Mouse (Mus musculus) MEL (cell line): ENCODE measurements around the gene Hist2h3c1. TPM values are rescaled to one million over a fixed set of nuclear protein-coding genes. Genes with fewer than 3 reads are reported as not detected.

Source experiments
- DNase-seq: peaks from one replicate; pipeline ENCODE4 v3.0.0; 2011; ENCODE audit warnings: low read depth, low spot score
- H3K27ac ChIP-seq: 2 replicates; pipeline ENCODE4 v1.5.1; 2012; ENCODE audit warnings: low read depth, mild to moderate bottlenecking, control low read depth, low read length, moderate library complexity; ENCODE audit not compliant: control insufficient read depth
- H3K27me3 ChIP-seq, 2 experiments: fragments of 150-350 bp in 1 of 2; sonication (generic) in 1 of 2; 2 replicates each; pipeline ENCODE4 v1.6.1; 2012; ENCODE audit warnings: low read length in 2 of 2, mild to moderate bottlenecking in 2 of 2, improper control_type of control experiment in 1 of 2, moderate library complexity in 1 of 2; ENCODE audit not compliant: insufficient read depth in 2 of 2, control insufficient read depth in 1 of 2
- H3K36me3 ChIP-seq, 2 experiments: 2 replicates each; pipeline ENCODE4 v1.6.1; 2012 to 2014; ENCODE audit warnings: low read length in 2 of 2, improper control_type of control experiment in 1 of 2, inconsistent platforms in 1 of 2, mild to moderate bottlenecking in 1 of 2; ENCODE audit not compliant: insufficient read depth in 2 of 2, control insufficient read depth in 1 of 2
- H3K4me1 ChIP-seq, 2 experiments: fragments of 150-350 bp in 1 of 2; sonication (generic) in 1 of 2; 2 replicates each; pipeline ENCODE4 v1.6.1; 2012; ENCODE audit warnings: low read length in 2 of 2, improper control_type of control experiment in 1 of 2, mild to moderate bottlenecking in 1 of 2; ENCODE audit not compliant: insufficient read depth in 2 of 2, control insufficient read depth in 1 of 2
- H3K4me3 ChIP-seq, 2 experiments: fragments of 150-350 bp in 1 of 2; sonication (generic) in 1 of 2; 2 replicates each; pipeline ENCODE4 v1.5.1; 2012; ENCODE audit warnings: low read depth in 2 of 2, low read length in 2 of 2, mild to moderate bottlenecking in 2 of 2, moderate library complexity in 2 of 2, control low read depth in 1 of 2, improper control_type of control experiment in 1 of 2; ENCODE audit not compliant: control insufficient read depth in 1 of 2, insufficient read depth in 1 of 2
- H3K79me2 ChIP-seq: 2 replicates; pipeline ENCODE4 v1.6.1; 2012; ENCODE audit warnings: mild to moderate bottlenecking, low read length, moderate library complexity; ENCODE audit not compliant: control insufficient read depth, poor library complexity, insufficient read depth
- H3K9ac ChIP-seq: 2 replicates; pipeline ENCODE4 v1.6.1; 2012; ENCODE audit warnings: low read depth, mild to moderate bottlenecking, control low read depth, low read length, moderate library complexity; ENCODE audit not compliant: control insufficient read depth, poor library complexity, severe bottlenecking
- H3K9me3 ChIP-seq: fragments of 150-350 bp; sonication (generic); replicated peaks from 2 replicates; pipeline ENCODE4 v1.6.1; 2012; ENCODE audit warnings: mild to moderate bottlenecking, low read length, improper control_type of control experiment, moderate library complexity; ENCODE audit not compliant: insufficient read depth
- CTCF ChIP-seq, 3 experiments: IDR thresholded peaks in 2 of 3; conservative IDR thresholded peaks in 1 of 3; 2 replicates each; pipeline ENCODE4 v1.5.1; 2011 to 2012; ENCODE audit warnings: low read length in 3 of 3, low read depth in 2 of 3, mild to moderate bottlenecking in 2 of 3, improper control_type of control experiment in 1 of 3, inconsistent platforms in 1 of 3, mixed read lengths in 1 of 3, moderate library complexity in 1 of 3; ENCODE audit not compliant: control insufficient read depth in 1 of 3, insufficient read depth in 1 of 3, poor library complexity in 1 of 3, severe bottlenecking in 1 of 3
- E2F4 ChIP-seq: IDR thresholded peaks from 2 replicates; pipeline ENCODE4 v1.6.1; 2011; ENCODE audit warnings: low read depth, low read length, improper control_type of control experiment, borderline replicate concordance
- ELF1 ChIP-seq: IDR thresholded peaks from 2 replicates; pipeline ENCODE4 v1.6.1; 2014; ENCODE audit warnings: low read depth, mild to moderate bottlenecking, inconsistent platforms, low read length, improper control_type of control experiment, moderate library complexity
- EP300 ChIP-seq, 2 experiments: IDR thresholded peaks; 2 replicates each; pipeline ENCODE4 v1.6.1; 2011; ENCODE audit warnings: improper control_type of control experiment in 2 of 2, low read length in 2 of 2, low read depth in 1 of 2, mild to moderate bottlenecking in 1 of 2
- GABPA ChIP-seq: IDR thresholded peaks from 2 replicates; pipeline ENCODE4 v1.6.1; 2012; ENCODE audit warnings: low read depth, mild to moderate bottlenecking, inconsistent platforms, low read length, improper control_type of control experiment, moderate library complexity
- GATA1 ChIP-seq: IDR thresholded peaks from 2 replicates; pipeline ENCODE4 v1.6.1; 2011; ENCODE audit warnings: low read depth, low read length, improper control_type of control experiment
- HCFC1 ChIP-seq: IDR thresholded peaks from 2 replicates; pipeline ENCODE4 v1.6.1; 2012; ENCODE audit warnings: low read depth, mild to moderate bottlenecking, inconsistent platforms, low read length, improper control_type of control experiment, moderate library complexity
- KAT2A ChIP-seq: conservative IDR thresholded peaks from 2 replicates; pipeline ENCODE4 v1.6.1; 2012; ENCODE audit warnings: low read depth, low read length, improper control_type of control experiment, inconsistent platforms
- MAX ChIP-seq: IDR thresholded peaks from 2 replicates; pipeline ENCODE4 v1.6.1; 2011; ENCODE audit warnings: low read length, improper control_type of control experiment
- MEF2A ChIP-seq: IDR thresholded peaks from 2 replicates; pipeline ENCODE4 v1.6.1; 2014; ENCODE audit warnings: low read depth, mild to moderate bottlenecking, inconsistent platforms, low read length, improper control_type of control experiment; ENCODE audit not compliant: poor library complexity, insufficient replicate concordance, severe bottlenecking; ENCODE audit errors: extremely low read depth
- MXI1 ChIP-seq: IDR thresholded peaks from 2 replicates; pipeline ENCODE4 v1.6.1; 2011; ENCODE audit warnings: mild to moderate bottlenecking, low read depth, low read length, improper control_type of control experiment
- MYB ChIP-seq: IDR thresholded peaks from 2 replicates; pipeline ENCODE4 v1.6.1; 2011; ENCODE audit warnings: mild to moderate bottlenecking, low read depth, low read length, improper control_type of control experiment
- NRF1 ChIP-seq: IDR thresholded peaks from 2 replicates; pipeline ENCODE4 v1.6.1; 2014; ENCODE audit warnings: low read depth, mild to moderate bottlenecking, inconsistent platforms, low read length, improper control_type of control experiment, moderate library complexity; ENCODE audit not compliant: poor library complexity, insufficient read depth, severe bottlenecking
- POLR2A ChIP-seq, 2 experiments: IDR thresholded peaks; 2 replicates each; pipeline ENCODE4 v1.6.1; 2011 to 2012; ENCODE audit warnings: low read length in 2 of 2, mild to moderate bottlenecking in 2 of 2, control low read depth in 1 of 2, improper control_type of control experiment in 1 of 2, low read depth in 1 of 2, moderate library complexity in 1 of 2; ENCODE audit not compliant: control insufficient read depth in 1 of 2, insufficient read depth in 1 of 2, poor library complexity in 1 of 2
- POLR2AphosphoS2 ChIP-seq: IDR thresholded peaks from 2 replicates; pipeline ENCODE4 v1.6.1; 2011; ENCODE audit warnings: low read length, improper control_type of control experiment
- RCOR1 ChIP-seq: IDR thresholded peaks from 2 replicates; pipeline ENCODE4 v1.6.1; 2012; ENCODE audit warnings: low read depth, mild to moderate bottlenecking, inconsistent platforms, low read length, improper control_type of control experiment
- TAL1 ChIP-seq: IDR thresholded peaks from 2 replicates; pipeline ENCODE4 v1.6.1; 2012; ENCODE audit warnings: mild to moderate bottlenecking, inconsistent platforms, low read length, moderate library complexity, mixed read lengths
- TBP ChIP-seq: IDR thresholded peaks from 2 replicates; pipeline ENCODE4 v1.8.0; 2011; ENCODE audit warnings: low read depth, low read length, improper control_type of control experiment
- TCF12 ChIP-seq: IDR thresholded peaks from 2 replicates; pipeline ENCODE4 v1.6.1; 2014; ENCODE audit warnings: low read depth, mild to moderate bottlenecking, inconsistent platforms, low read length, improper control_type of control experiment, moderate library complexity
- UBTF ChIP-seq: IDR thresholded peaks from 2 replicates; pipeline ENCODE4 v1.6.1; 2012; ENCODE audit warnings: low read depth, mild to moderate bottlenecking, inconsistent platforms, low read length, improper control_type of control experiment, moderate library complexity, borderline replicate concordance; ENCODE audit not compliant: insufficient read depth
- ZMIZ1 ChIP-seq: IDR thresholded peaks from 2 replicates; pipeline ENCODE4 v1.6.1; 2012; ENCODE audit warnings: low read depth, mild to moderate bottlenecking, inconsistent platforms, low read length, improper control_type of control experiment, moderate library complexity
- ZNF384 ChIP-seq: IDR thresholded peaks from 2 replicates; pipeline ENCODE4 v1.6.1; 2012; ENCODE audit warnings: low read depth, mild to moderate bottlenecking, inconsistent platforms, low read length, improper control_type of control experiment
- polyA plus RNA-seq, 2 experiments: library from polyadenylated mRNA; stranded (reverse) in 1 of 2; unstranded in 1 of 2; fragments of >175 nt in 1 of 2; fragments of >200 nt in 1 of 2; gene quantifications; 2 replicates each; pipeline versions ENCODE4 v1.2.1 to v1.2.4; 2012; ENCODE audit warnings: low replicate concordance in 2 of 2, low read depth in 1 of 2; ENCODE audit not compliant: insufficient read length in 2 of 2, insufficient read depth in 1 of 2, missing spikeins in 1 of 2
- total RNA-seq: library from RNA; depleted of rRNA; stranded (reverse); fragments of 300-350 nt; gene quantifications from 2 replicates; pipeline ENCODE4 v1.2.3, GENCODE M21; 2012

The Hist2h3c1 gene
- total and polyA plus RNA-seq, 3 experiments = 1.5 TPM; not detected in 2

DNA sequence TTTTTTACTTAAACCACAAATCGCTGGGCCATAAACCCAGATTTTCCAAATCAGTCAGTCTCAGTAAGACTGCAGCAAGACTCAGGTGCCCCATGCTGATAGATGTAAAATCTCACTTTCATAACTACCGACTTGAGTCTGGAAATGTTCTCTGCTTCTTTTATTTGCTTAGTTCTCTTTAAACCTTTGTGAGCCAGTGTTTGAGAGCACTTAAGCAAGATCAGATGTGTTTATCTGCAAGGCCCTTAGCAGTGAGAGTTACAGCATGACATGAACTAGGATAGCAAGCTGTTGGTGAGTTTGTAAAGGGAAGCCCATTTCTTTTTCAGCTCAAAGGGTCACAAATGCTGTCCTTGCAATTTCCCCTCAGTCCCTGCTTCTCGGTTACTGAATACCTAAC is 10.7 kb downstream of the Hist2h3c1 start:
- no peaks in the 10 kb centered on the region for H3K79me2 ChIP-seq
- no peak overlapping the region for H3K9ac ChIP-seq
- H3K4me1 ChIP-seq = peaks cover 28 to 61% of the 10 kb centered on the region in 2 experiments
- DNase-seq = peak; percentile 51
- H3K4me3 ChIP-seq = no peak overlapping the region
- no peaks in the 10 kb centered on the region for H3K9me3 ChIP-seq
- no peak overlapping the region for H3K27ac ChIP-seq
- H3K27me3 ChIP-seq = no peaks in the 10 kb centered on the region
- no peak for TF ChIP-seq UBTF
- no peak for TF ChIP-seq CTCF (IDR thresholded peaks at IDR 0.05 in 2 of 3, conservative IDR thresholded peaks at IDR 0.05 in 1 of 3; ENCODE audit: control insufficient read depth in 1 of 3, insufficient read depth in 1 of 3, low read depth in 2 of 3, low read length in 3 of 3, poor library complexity in 1 of 3, severe bottlenecking in 1 of 3)
- no peak for TF ChIP-seq ZNF384
- TF ChIP-seq EP300 (IDR thresholded peaks at IDR 0.05; ENCODE audit: low read depth in 1 of 2, low read length in 2 of 2) = no peak
- TF ChIP-seq E2F4 = no peak
- TF ChIP-seq RCOR1 = no peak
- TF ChIP-seq GATA1 = no peak
- TF ChIP-seq MEF2A = no peak
- TF ChIP-seq ELF1 = no peak
- TF ChIP-seq KAT2A = no peak
- TF ChIP-seq TCF12 = no peak
- no peak for TF ChIP-seq ZMIZ1
- no peak for TF ChIP-seq GABPA
- TF ChIP-seq TBP = no peak
- TF ChIP-seq MAX = no peak
- TF ChIP-seq POLR2AphosphoS2 = no peak
- TF ChIP-seq POLR2A (IDR thresholded peaks at IDR 0.05; ENCODE audit: control insufficient read depth in 1 of 2, insufficient read depth in 1 of 2, low read depth in 1 of 2, low read length in 2 of 2, poor library complexity in 1 of 2) = no peak
- TF ChIP-seq TAL1 = no peak
- TF ChIP-seq MYB = no peak
- H3K36me3 ChIP-seq = peaks cover 0 to 55% of the 10 kb centered on the region in 2 experiments; a peak in 2 of 4 replicates

DNA sequence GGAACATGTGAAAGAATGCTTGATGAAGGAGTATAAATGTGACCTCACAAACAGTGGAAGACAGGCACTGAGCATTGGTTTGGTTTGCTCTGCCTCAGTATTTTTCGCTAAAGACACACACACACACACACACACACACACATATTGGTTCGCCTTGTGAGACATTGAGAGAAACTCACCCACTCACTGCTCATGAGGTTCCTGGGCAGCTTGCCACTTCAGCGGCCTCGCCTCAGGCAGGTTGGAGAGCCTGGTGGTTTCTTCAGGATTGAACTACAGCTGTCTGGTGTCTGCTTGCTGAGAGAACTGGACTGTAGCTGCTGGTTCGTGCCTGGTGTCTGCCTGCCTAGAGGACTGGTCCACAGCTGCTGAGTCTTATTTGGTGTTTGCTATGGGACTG is 13.7 kb downstream of the Hist2h3c1 start:
- no peaks in the 10 kb centered on the region for H3K27me3 ChIP-seq
- no peak overlapping the region for H3K9ac ChIP-seq
- no peak overlapping the region for H3K4me3 ChIP-seq
- peak; percentile 76 for DNase-seq
- H3K27ac ChIP-seq = peak overlapping the region; percentile 31; the same call in 1 of the 2 replicates
- H3K36me3 ChIP-seq = peaks cover 0 to 46% of the 10 kb centered on the region in 2 experiments; a peak in 2 of 4 replicates
- peaks cover 19 to 53% of the 10 kb centered on the region in 2 experiments for H3K4me1 ChIP-seq
- H3K9me3 ChIP-seq = no peaks in the 10 kb centered on the region
- H3K79me2 ChIP-seq = peaks cover 7% of the 10 kb centered on the region; the same call in 1 of the 2 replicates
- TF ChIP-seq NRF1 = no peak
- no peak for TF ChIP-seq MXI1
- TF ChIP-seq HCFC1 = no peak
- TF ChIP-seq GABPA = no peak
